Mouse (Mus musculus) thymus, adult 2 months (tissue): Measurements from ENCODE around the gene Sult6b2.

Experiments
- CTCF ChIP-seq: fragments of 200-500 bp; IDR thresholded peaks from 2 replicates; pipeline ENCODE4 v1.5.1; 2012; ENCODE audit warnings: mild to moderate bottlenecking, control low read depth, low read length, moderate library complexity, borderline replicate concordance; ENCODE audit not compliant: control insufficient read depth, poor library complexity, insufficient read depth; ENCODE audit errors: extremely low read depth
- POLR2A ChIP-seq: fragments of 200-500 bp; IDR thresholded peaks from 2 replicates; pipeline ENCODE4 v1.6.1; 2012; ENCODE audit warnings: mild to moderate bottlenecking, low read length, control low read depth, moderate library complexity; ENCODE audit not compliant: control insufficient read depth, poor library complexity, insufficient read depth; ENCODE audit errors: extremely low read depth

DNA sequence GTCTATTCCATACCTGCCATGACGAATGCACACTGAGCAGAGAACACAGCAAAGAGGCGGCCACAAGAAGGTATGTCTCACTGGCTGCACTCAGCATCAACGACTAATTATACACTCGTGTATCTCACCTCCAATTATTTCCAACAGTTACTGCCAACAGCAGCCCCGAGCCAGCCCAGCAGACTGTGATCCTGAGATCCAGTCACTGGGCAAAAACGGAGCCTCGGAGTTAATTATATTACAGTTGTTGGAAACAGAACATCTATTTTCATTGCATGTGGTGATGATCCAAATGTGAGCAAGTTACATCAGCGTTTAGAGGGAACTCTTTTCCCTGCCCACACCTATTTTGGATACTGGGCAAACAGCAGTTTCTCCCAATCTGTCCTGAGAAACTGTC, 46.1 kb upstream of the Sult6b2 start:
- TF ChIP-seq CTCF = no peak
- TF ChIP-seq POLR2A = no peak
